Mouse (Mus musculus) heart, embryonic 11.5 days (tissue): ENCODE data around the gene Nomo1. TPM values are rescaled to one million over a fixed set of nuclear protein-coding genes. Genes with fewer than 3 reads are reported as not detected.

ENCODE experiments used
- ATAC-seq: fragments of 200-750 bp; cut with Nextera tagmentation; replicated peaks from 2 replicates; pipeline ENCODE4 v1.8.0; 2017; ENCODE audit warnings: moderate library complexity; ENCODE audit not compliant: insufficient number of reproducible peaks, low FRiP score, low TSS enrichment
- H3K27ac ChIP-seq: fragments of 300-500 bp; sonication (generic); 2 replicates; pipeline ENCODE4 v1.5.1; 2014; ENCODE audit warnings: mild to moderate bottlenecking, low read depth, low read length
- H3K27me3 ChIP-seq: fragments of 300-500 bp; sonication (generic); 2 replicates; pipeline ENCODE4 v1.6.1; 2014; ENCODE audit warnings: mild to moderate bottlenecking, low read length, mixed read lengths; ENCODE audit not compliant: control insufficient read depth, insufficient read depth
- H3K36me3 ChIP-seq: fragments of 300-500 bp; sonication (generic); 2 replicates; pipeline ENCODE4 v1.6.1; 2014; ENCODE audit warnings: mild to moderate bottlenecking, low read length, moderate library complexity, mixed read lengths; ENCODE audit not compliant: control insufficient read depth, insufficient read depth
- H3K4me1 ChIP-seq: fragments of 300-500 bp; sonication (generic); 2 replicates; pipeline ENCODE4 v1.6.1; 2014; ENCODE audit warnings: low read length; ENCODE audit not compliant: control insufficient read depth, insufficient read depth
- H3K4me2 ChIP-seq: fragments of 300-500 bp; sonication (generic); 2 replicates; pipeline ENCODE4 v1.6.1; 2014; ENCODE audit warnings: mild to moderate bottlenecking, moderate library complexity
- H3K4me3 ChIP-seq: fragments of 300-500 bp; sonication (generic); 2 replicates; pipeline ENCODE4 v1.5.1; 2014; ENCODE audit warnings: low read depth, low read length
- H3K9ac ChIP-seq: fragments of 300-500 bp; sonication (generic); 2 replicates; pipeline ENCODE4 v1.6.1; 2014; ENCODE audit warnings: mild to moderate bottlenecking, low read depth, low read length, moderate library complexity
- H3K9me3 ChIP-seq: fragments of 300-500 bp; sonication (generic); replicated peaks from 2 replicates; pipeline ENCODE4 v1.6.1; 2016; ENCODE audit warnings: low read length; ENCODE audit not compliant: control insufficient read depth
- WGBS: fragments of 180-500 bp; shearing (Covaris S2); extraction: QIAGEN DNeasy Blood & Tissue Kit; methylation state at CpG from one replicate; pipeline ENCODE4 v1.1.7; 2014; ENCODE audit not compliant: insufficient replicate concordance; 5-methylcytosine and 5-hydroxymethylcytosine counted together
- polyA plus RNA-seq: library from polyadenylated mRNA; unstranded; fragments of >200 nt; fragmentation: Nextera tagmentation; extraction: Ambion mirVana; gene quantifications from 2 replicates; pipeline ENCODE4 v1.2.1, GENCODE M21; 2014

The Nomo1 gene
- polyA plus RNA-seq, 1 experiment from 2014 or later = 20.8 TPM

GRCm38 (mm10) chr7:46052161-46052821, 18.8 kb downstream of the Nomo1 start:
- no peak for ATAC-seq
- H3K27me3 ChIP-seq = no peaks in the 10 kb centered on the region
- no peak overlapping the region for H3K27ac ChIP-seq
- 87% methylated on average over 4 of the region's 4 CpGs for WGBS
- H3K4me3 ChIP-seq = no peak overlapping the region
- no peaks in the 10 kb centered on the region for H3K9me3 ChIP-seq
- no peak overlapping the region for H3K9ac ChIP-seq
- H3K36me3 ChIP-seq = peaks cover 21% of the 10 kb centered on the region
- H3K4me1 ChIP-seq = no peaks in the 10 kb centered on the region
- no peak overlapping the region for H3K4me2 ChIP-seq

GRCm38 (mm10) chr7:46053566-46053965, 20.1 kb downstream of the Nomo1 start:
- Histone ChIP-seq H3K9me3 (no peaks in the 10 kb centered on the region), H3K4me2 (no peak overlapping the region), H3K4me3 (no peak overlapping the region), H3K4me1 (no peaks in the 10 kb centered on the region), H3K9ac (no peak overlapping the region), H3K36me3 (peaks cover 21% of the 10 kb centered on the region), H3K27me3 (no peaks in the 10 kb centered on the region), H3K27ac (no peak overlapping the region)
- ATAC-seq = no peak
- 85% methylated on average over 3 of the region's 3 CpGs for WGBS

- H3K4me1 ChIP-seq = no peaks in the 10 kb centered on the region; the same call in 1 of the 2 replicates
- H3K4me2 ChIP-seq = no peak overlapping the region
- peaks cover 29% of the 10 kb centered on the region for H3K36me3 ChIP-seq
- H3K27me3 ChIP-seq = no peaks in the 10 kb centered on the region
- WGBS = 89% methylated on average over 11 of the region's 11 CpGs
- H3K9me3 ChIP-seq = no peaks in the 10 kb centered on the region
- no peak overlapping the region for H3K27ac ChIP-seq
- H3K9ac ChIP-seq = no peak overlapping the region
- ATAC-seq = no peak
- H3K4me3 ChIP-seq = no peak overlapping the region
Measured at GRCm38 (mm10) chr7:46058882-46059281, 25.4 kb downstream of the Nomo1 start.

- no peak for ATAC-seq
Measured at GRCm38 (mm10) chr7:46060688-46061087, 27.2 kb downstream of the Nomo1 start.

GRCm38 (mm10) chr7:46061614-46062013, 28.1 kb downstream of the Nomo1 start:
- Histone ChIP-seq H3K9ac (no peak overlapping the region), H3K4me1 (no peaks in the 10 kb centered on the region; the same call in 1 of the 2 replicates), H3K4me3 (no peak overlapping the region), H3K4me2 (no peak overlapping the region), H3K27me3 (no peaks in the 10 kb centered on the region), H3K27ac (no peak overlapping the region), H3K36me3 (peaks cover 29% of the 10 kb centered on the region), H3K9me3 (no peaks in the 10 kb centered on the region)
- ATAC-seq = no peak
- 92% methylated on average over 16 of the region's 16 CpGs for WGBS

More at GRCm38 (mm10) chr7:46060688-46061087, 27.2 kb downstream of the Nomo1 start:
- H3K4me1 ChIP-seq = no peaks in the 10 kb centered on the region; the same call in 1 of the 2 replicates
- no peak overlapping the region for H3K4me2 ChIP-seq
- no peak overlapping the region for H3K4me3 ChIP-seq
- H3K27me3 ChIP-seq = no peaks in the 10 kb centered on the region
- H3K36me3 ChIP-seq = peaks cover 31% of the 10 kb centered on the region
- H3K9ac ChIP-seq = no peak overlapping the region
- no peaks in the 10 kb centered on the region for H3K9me3 ChIP-seq
- 93% methylated on average over 8 of the region's 8 CpGs for WGBS
- no peak overlapping the region for H3K27ac ChIP-seq

GRCm38 (mm10) chr7:46063296-46063695, 29.8 kb downstream of the Nomo1 start:
- H3K27me3 ChIP-seq = no peaks in the 10 kb centered on the region
- H3K4me2 ChIP-seq = no peak overlapping the region
- H3K36me3 ChIP-seq = peaks cover 27% of the 10 kb centered on the region
- WGBS = 94% methylated on average over 6 of the region's 6 CpGs
- no peak for ATAC-seq
- H3K4me1 ChIP-seq = no peaks in the 10 kb centered on the region; the same call in 1 of the 2 replicates
- H3K9ac ChIP-seq = no peak overlapping the region
- H3K9me3 ChIP-seq = no peaks in the 10 kb centered on the region
- H3K27ac ChIP-seq = no peak overlapping the region
- H3K4me3 ChIP-seq = no peak overlapping the region

GRCm38 (mm10) chr7:46068831-46069230, 35.3 kb downstream of the Nomo1 start:
- no peak overlapping the region for H3K4me3 ChIP-seq
- H3K4me2 ChIP-seq = no peak overlapping the region
- no peak for ATAC-seq
- 92% methylated on average over 8 of the region's 8 CpGs for WGBS
- no peaks in the 10 kb centered on the region for H3K9me3 ChIP-seq
- H3K36me3 ChIP-seq = peaks cover 36% of the 10 kb centered on the region
- no peaks in the 10 kb centered on the region for H3K4me1 ChIP-seq
- H3K27ac ChIP-seq = no peak overlapping the region
- H3K27me3 ChIP-seq = no peaks in the 10 kb centered on the region
- no peak overlapping the region for H3K9ac ChIP-seq

GRCm38 (mm10) chr7:46076844-46077243, 43.3 kb downstream of the Nomo1 start:
- H3K9ac ChIP-seq = no peak overlapping the region
- H3K4me1 ChIP-seq = no peaks in the 10 kb centered on the region
- H3K27ac ChIP-seq = no peak overlapping the region
- H3K4me2 ChIP-seq = no peak overlapping the region
- H3K9me3 ChIP-seq = no peaks in the 10 kb centered on the region
- ATAC-seq = no peak
- WGBS = 79% methylated on average over 7 of the region's 7 CpGs
- H3K4me3 ChIP-seq = no peak overlapping the region
- no peaks in the 10 kb centered on the region for H3K27me3 ChIP-seq
- peaks cover 28% of the 10 kb centered on the region for H3K36me3 ChIP-seq

- Histone ChIP-seq H3K27ac (no peak overlapping the region), H3K27me3 (no peaks in the 10 kb centered on the region), H3K4me2 (no peak overlapping the region), H3K4me1 (peaks cover 6% of the 10 kb centered on the region), H3K4me3 (no peak overlapping the region), H3K9ac (no peak overlapping the region), H3K9me3 (no peaks in the 10 kb centered on the region), H3K36me3 (peaks cover 29% of the 10 kb centered on the region)
- ATAC-seq = no peak
- WGBS = 86% methylated on average over 12 of the region's 12 CpGs
Measured at GRCm38 (mm10) chr7:46077675-46078074, 44.2 kb downstream of the Nomo1 start.
